Mouse (Mus musculus) monocyte, adult 5-6 weeks (primary cell): Measurements from ENCODE around the gene 1700092M07Rik. TPM values are rescaled to one million over a fixed set of nuclear protein-coding genes. Genes with fewer than 3 reads are reported as not detected.
"Not testable (repeated sequence)": the region's sequence is repeated elsewhere in the genome, so short reads cannot be mapped to it uniquely, and the experiment has no call there.

Source experiments
- ATAC-seq: fragments of 153-309, 156-312 bp; replicated peaks from 2 replicates; pipeline ENCODE4 v1.8.0; 2017; ENCODE audit warnings: mild to moderate bottlenecking; ENCODE audit not compliant: low TSS enrichment, insufficient number of reproducible peaks, severe bottlenecking, poor library complexity, low FRiP score
- total RNA-seq: library from RNA; stranded (forward); fragments of 200-1000, 200-491, 200-594 nt; gene quantifications from 3 replicates; pipeline ENCODE4 v1.2.3, GENCODE M21; 2017

1700092M07Rik gene
- total RNA-seq, 1 experiment from 2014 or later = not detected

- ATAC-seq = no peak
Observed at GRCm38 (mm10) chr19:8714653-8715481, 25.7 kb upstream of the 1700092M07Rik start.

GRCm38 (mm10) chr19:8715868-8716766 is 24.4 kb upstream of the 1700092M07Rik start:
- ATAC-seq = no peak

GRCm38 (mm10) chr19:8716767-8717475 is 23.6 kb upstream of the 1700092M07Rik start:
- no peak for ATAC-seq

GRCm38 (mm10) chr19:8718357-8718756 is 22.2 kb upstream of the 1700092M07Rik start:
- ATAC-seq = peak; percentile 45

GRCm38 (mm10) chr19:8719037-8719436 is 21.5 kb upstream of the 1700092M07Rik start:
- ATAC-seq = not testable (repeated sequence)

GRCm38 (mm10) chr19:8721378-8721777 is 19.1 kb upstream of the 1700092M07Rik start:
- ATAC-seq = no peak

- no peak for ATAC-seq
Observed at GRCm38 (mm10) chr19:8722021-8722420, 18.5 kb upstream of the 1700092M07Rik start.

- no peak for ATAC-seq
Observed at GRCm38 (mm10) chr19:8722559-8722906, 18.0 kb upstream of the 1700092M07Rik start.

- ATAC-seq = peak; percentile 93
Observed at GRCm38 (mm10) chr19:8722907-8723573, 17.5 kb upstream of the 1700092M07Rik start, which contains the start of gene Slc3a2. Slc3a2 (minus strand) TSS chr19:8723369.

- ATAC-seq = no peak
Observed at GRCm38 (mm10) chr19:8723574-8724346, 16.8 kb upstream of the 1700092M07Rik start.

GRCm38 (mm10) chr19:8724392-8724791 is 16.1 kb upstream of the 1700092M07Rik start:
- no peak for ATAC-seq

GRCm38 (mm10) chr19:8725081-8725613 is 15.4 kb upstream of the 1700092M07Rik start:
- no peak for ATAC-seq

- no peak for ATAC-seq
Observed at GRCm38 (mm10) chr19:8726609-8727390, 13.7 kb upstream of the 1700092M07Rik start.

GRCm38 (mm10) chr19:8727495-8728114 is 12.9 kb upstream of the 1700092M07Rik start:
- no peak for ATAC-seq

- ATAC-seq = not testable (repeated sequence)
Observed at GRCm38 (mm10) chr19:8728335-8729099, 12.0 kb upstream of the 1700092M07Rik start.

- ATAC-seq = no peak
Observed at GRCm38 (mm10) chr19:8734334-8734733, 6.2 kb upstream of the 1700092M07Rik start.
